21 mouse cellular contexts compared by ENCODE assay signal in the genomic region with DNA sequence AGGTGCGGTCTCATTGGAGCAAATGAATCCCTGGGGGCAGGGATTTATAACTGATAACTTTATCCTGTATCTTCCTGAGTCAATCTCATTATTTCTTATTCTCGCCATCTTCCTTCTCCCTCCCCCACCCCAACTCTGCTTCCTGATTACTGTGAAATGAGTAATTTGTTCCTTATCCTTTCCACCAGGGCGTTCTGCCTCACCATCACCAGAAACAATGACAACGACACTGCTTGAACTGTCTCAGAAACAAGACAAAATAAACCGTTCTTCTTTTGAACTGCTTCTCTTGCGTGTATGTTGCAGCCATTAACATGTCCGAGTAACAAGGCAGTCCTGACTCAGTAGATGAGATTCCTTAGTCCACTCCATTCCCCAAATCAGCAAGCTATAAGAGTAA.
DNase-seq lines count a peak whose midpoint lies in the region; ATAC-seq lines count a peak whose summit lies in the region.
"Had no signal": no experiment of that assay in that cellular context is flagged by ENCODE, and none has a peak within 500 bp of the region (broad histone marks: within the 10 kb centered on the region; RNA-seq: fewer than 3 reads in every experiment).

No protein-coding gene starts in this region.

- no peaks in the 10 kb centered on the region for H3K27me3 ChIP-seq in heart, embryonic 10.5 days (ENCODE audit: insufficient read depth, poor library complexity, severe bottlenecking)
- H3K27me3 ChIP-seq: CH12.LX, Patski had no signal

- H3K4me1 ChIP-seq in heart, embryonic 10.5 days, result 0 out of 2 replicates have a peak, but pooled peaks cover 3% of the 10 kb centered on the region

- no peak overlapping the region for H3K4me3 ChIP-seq in heart, embryonic 10.5 days

- 71% methylated on average over 7 of the region's 7 CpGs for WGBS in heart, embryonic 10.5 days

- no peaks in the 10 kb centered on the region for H3K36me3 ChIP-seq in heart, embryonic 10.5 days
- H3K36me3 ChIP-seq: G1E had no signal

- no peaks in the 10 kb centered on the region for H3K9me3 ChIP-seq in heart, embryonic 10.5 days

- ATAC-seq in CD4-positive, CD25-positive, alpha-beta regulatory T cell, adult 4 months, result peak; percentile 57
- ATAC-seq: activated CD4-positive, CD25-positive, alpha-beta regulatory T cell, adult 4 months; Patski had no signal

- no peak overlapping the region for H3K27ac ChIP-seq in heart, embryonic 10.5 days

- peak; percentile 51 for DNase-seq in heart, adult 11 months
- no peak for DNase-seq in heart, embryonic 10.5 days (ENCODE audit: low spot score)
- peak; percentile 16 for DNase-seq in induced T-regulatory cell, adult 2 months (ENCODE audit: low read depth)
- no peak for DNase-seq in ovary, postnatal 10 days (ENCODE audit: low spot score)
- no peak for DNase-seq in layer of hippocampus, adult 8-10 months (ENCODE audit: low spot score in 2 of 2)
- DNase-seq: adrenal gland, adult 2 months; adrenal gland, adult 8-10 months; adrenal gland, postnatal 10 days; adrenal gland, postnatal 14 days; adrenal gland, postnatal 25 days; adrenal gland, postnatal 36 days; B cell, adult 2 months; cerebellum, adult 11 months; cerebellum, adult 11-12 months; cerebellum, adult 18-20 months; cerebellum, adult 2 months had no signal

Comparison
In these comparisons a context has a peak if more than half of its experiments do, and no peak if none do; other contexts are left out.
1. DNase-seq: peak in heart, adult 11 months (single experiment) and induced T-regulatory cell, adult 2 months (single experiment); none in heart, embryonic 10.5 days (single experiment), ovary, postnatal 10 days (single experiment) and layer of hippocampus, adult 8-10 months (0 of 2).